Mouse (Mus musculus) heart, embryonic 14.5 days (tissue): ENCODE measurements at regions not wholly inside any gene's neighbourhood (a gene's known extent, or its start where the extent isn't known, plus 50 kb on each side); places are given as distances from the start of the nearest gene placed in this dataset.
"Not testable (repeated sequence)": the region's sequence is repeated elsewhere in the genome, so short reads cannot be mapped to it uniquely, and the experiment has no call there.

Experiments
- ATAC-seq: fragments of 200-750 bp; cut with Nextera tagmentation; 2 replicates; pipeline ENCODE4 v1.8.0; 2017; ENCODE audit warnings: low read depth, moderate TSS enrichment; ENCODE audit not compliant: insufficient number of reproducible peaks, insufficient read depth, low FRiP score
- H3K27ac ChIP-seq, 2 experiments: fragments of 200-500 bp in 1 of 2; fragments of 300-500 bp in 1 of 2; sonication (generic) in 1 of 2; replicated peaks in 1 of 2; 2 replicates each; pipeline ENCODE4 v1.5.1; 2012 to 2014; ENCODE audit warnings: low read depth in 2 of 2, low read length in 2 of 2, control low read depth in 1 of 2, mild to moderate bottlenecking in 1 of 2, mixed read lengths in 1 of 2; ENCODE audit not compliant: control insufficient read depth in 1 of 2, insufficient read depth in 1 of 2
- H3K27me3 ChIP-seq: fragments of 300-500 bp; sonication (generic); 2 replicates; pipeline ENCODE4 v1.6.1; 2014; ENCODE audit warnings: mild to moderate bottlenecking, low read length, control low read depth; ENCODE audit not compliant: control insufficient read depth, insufficient read depth
- H3K36me3 ChIP-seq: fragments of 300-500 bp; sonication (generic); 2 replicates; pipeline ENCODE4 v1.6.1; 2014; ENCODE audit warnings: mild to moderate bottlenecking, control low read depth, low read length, mixed read lengths; ENCODE audit not compliant: control insufficient read depth, insufficient read depth
- H3K4me1 ChIP-seq, 2 experiments: fragments of 200-500 bp in 1 of 2; fragments of 300-500 bp in 1 of 2; sonication (generic) in 1 of 2; 2 replicates each; pipeline ENCODE4 v1.6.1; 2012 to 2014; ENCODE audit warnings: low read length in 2 of 2, control low read depth in 1 of 2, mixed read lengths in 1 of 2; ENCODE audit not compliant: control insufficient read depth in 2 of 2, insufficient read depth in 2 of 2
- H3K4me2 ChIP-seq: fragments of 300-500 bp; sonication (generic); 2 replicates; pipeline ENCODE4 v1.6.1; 2014; ENCODE audit warnings: mild to moderate bottlenecking, low read length
- H3K4me3 ChIP-seq, 2 experiments: fragments of 200-500 bp in 1 of 2; fragments of 300-500 bp in 1 of 2; sonication (generic) in 1 of 2; 2 replicates each; pipeline ENCODE4 v1.5.1; 2012 to 2014; ENCODE audit warnings: low read length in 2 of 2, mild to moderate bottlenecking in 2 of 2, control low read depth in 1 of 2, low read depth in 1 of 2, moderate library complexity in 1 of 2; ENCODE audit not compliant: control insufficient read depth in 1 of 2, insufficient read depth in 1 of 2
- H3K9ac ChIP-seq: fragments of 300-500 bp; sonication (generic); 2 replicates; pipeline ENCODE4 v1.6.1; 2014; ENCODE audit warnings: mild to moderate bottlenecking, low read length
- H3K9me3 ChIP-seq: fragments of 300-500 bp; sonication (generic); 2 replicates; pipeline ENCODE4 v1.6.1; 2016; ENCODE audit warnings: low read length, control low read depth; ENCODE audit not compliant: control insufficient read depth
- WGBS: fragments of 180-500 bp; shearing (Covaris S2); extraction: QIAGEN DNeasy Blood & Tissue Kit; methylation state at CpG from one replicate; pipeline ENCODE4 v1.1.7; 2014; 5-methylcytosine and 5-hydroxymethylcytosine counted together

DNA sequence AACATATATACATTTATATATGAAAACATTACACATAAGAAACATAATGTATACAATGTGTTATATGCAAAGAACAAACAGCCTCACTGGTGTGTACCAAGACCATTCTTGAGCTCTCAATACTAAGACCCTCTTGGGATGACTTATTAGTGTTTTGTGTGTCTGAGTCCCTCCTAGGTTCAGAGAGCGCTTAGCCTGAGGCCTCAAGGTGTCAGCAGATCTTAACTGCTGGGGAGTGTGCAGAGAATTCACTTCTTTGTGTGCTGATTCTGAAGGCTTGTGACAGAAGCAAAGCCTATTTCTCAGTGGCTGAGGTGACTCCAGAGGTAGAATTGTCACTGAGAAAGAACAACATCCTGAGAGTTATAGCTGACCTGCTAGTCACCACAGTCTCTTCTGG is 505.7 kb upstream of the Olfr1507 start:
- H3K4me3 ChIP-seq, H3K36me3 ChIP-seq, H3K9me3 ChIP-seq, H3K27me3 ChIP-seq, H3K4me2 ChIP-seq, H3K9ac ChIP-seq, H3K27ac ChIP-seq, ATAC-seq, H3K4me1 ChIP-seq: not testable (repeated sequence)
- 78% methylated on average over 1 of the region's 1 CpGs for WGBS

DNA sequence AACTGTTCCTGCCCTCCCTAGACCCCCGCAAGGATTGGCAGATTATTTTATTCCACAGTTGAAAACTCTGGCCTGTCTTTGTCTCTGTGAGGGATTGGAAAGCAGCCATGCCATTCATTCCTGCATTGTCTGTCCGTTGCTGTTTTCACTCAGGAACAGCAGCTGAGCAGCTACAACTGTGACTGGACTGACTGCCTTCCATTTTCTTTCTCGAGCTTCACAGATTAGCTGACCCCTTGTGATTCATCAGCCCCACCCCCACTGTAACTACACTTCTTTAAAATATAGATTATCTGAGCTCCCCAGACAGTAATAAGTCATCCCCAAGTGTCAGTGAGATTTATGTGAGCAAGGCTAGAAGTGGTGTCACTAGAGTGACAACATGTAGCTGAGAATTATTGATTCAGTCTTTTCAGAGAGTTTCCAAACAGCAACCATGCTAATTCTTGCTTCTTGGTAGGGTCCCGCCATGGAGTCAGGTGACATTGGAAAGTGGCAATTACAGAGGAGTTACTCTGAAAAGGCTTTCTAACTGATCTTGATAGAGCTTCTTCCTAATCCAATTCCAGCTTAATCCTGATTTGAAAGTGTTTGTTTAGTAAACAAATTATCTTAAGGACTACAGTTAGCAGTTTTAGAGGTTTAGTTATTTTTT is 496.7 kb upstream of the Olfr1507 start:
- 44% methylated on average over 1 of the region's 4 CpGs for WGBS
- H3K27me3 ChIP-seq, H3K27ac ChIP-seq, H3K36me3 ChIP-seq, ATAC-seq, H3K4me3 ChIP-seq, H3K4me1 ChIP-seq, H3K9me3 ChIP-seq, H3K4me2 ChIP-seq, H3K9ac ChIP-seq: not testable (repeated sequence)

DNA sequence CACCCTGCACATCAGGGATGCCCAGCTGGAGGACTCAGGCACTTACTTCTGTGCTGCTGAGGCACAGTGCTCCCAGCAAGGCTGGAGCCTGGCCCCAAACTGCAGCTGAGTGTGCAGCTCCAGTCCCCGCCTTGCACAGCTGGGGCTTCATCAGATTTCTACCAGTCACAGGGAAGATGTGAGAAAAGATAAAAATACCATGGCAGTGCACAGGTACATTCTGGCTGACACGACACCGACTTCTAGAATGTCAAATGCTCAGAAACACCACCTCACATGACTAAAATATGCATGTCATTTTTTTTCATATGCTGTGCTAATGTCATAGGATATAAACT is 495.7 kb upstream of the Olfr1507 start:
- not testable (repeated sequence) for H3K9me3 ChIP-seq, H3K9ac ChIP-seq, H3K4me3 ChIP-seq, H3K4me1 ChIP-seq, H3K27me3 ChIP-seq, H3K4me2 ChIP-seq, ATAC-seq, H3K27ac ChIP-seq, H3K36me3 ChIP-seq
- no CpG with 5 or more reads among the region's 3 CpGs for WGBS

DNA sequence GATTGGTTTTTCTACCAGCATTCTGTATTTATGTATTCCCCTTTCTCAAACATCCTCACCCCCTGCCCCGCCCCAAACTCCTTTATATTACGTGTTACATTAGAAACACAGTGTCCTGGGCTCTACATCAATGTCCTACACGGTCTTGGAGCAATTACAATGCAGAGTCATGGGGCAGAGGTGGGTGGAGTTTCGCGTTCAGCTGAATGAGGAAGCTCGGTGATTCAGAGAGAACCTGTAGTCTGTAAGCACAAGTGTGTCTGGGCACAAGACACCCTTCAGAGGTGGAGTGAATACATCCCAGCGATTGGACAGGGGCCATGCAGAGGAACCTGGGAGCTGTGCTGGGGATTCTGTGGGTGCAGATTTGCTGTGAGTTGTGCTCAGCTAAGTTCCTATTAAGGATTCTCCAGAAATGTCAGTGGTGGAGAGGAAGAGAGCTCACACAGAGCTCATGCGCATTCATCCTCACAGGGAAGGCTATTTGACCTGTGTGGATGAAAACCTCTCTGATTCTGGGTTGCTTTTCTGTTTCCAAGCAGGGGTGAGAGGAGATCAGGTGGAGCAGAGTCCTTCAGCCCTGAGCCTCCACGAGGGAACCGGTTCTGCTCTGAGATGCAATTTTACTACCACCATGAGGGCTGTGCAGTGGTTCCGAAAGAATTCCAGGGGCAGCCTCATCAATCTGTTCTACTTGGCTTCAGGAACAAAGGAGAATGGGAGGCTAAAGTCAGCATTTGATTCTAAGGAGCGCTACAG is 495.2 kb upstream of the Olfr1507 start:
- H3K27ac ChIP-seq, H3K27me3 ChIP-seq, H3K4me1 ChIP-seq, H3K36me3 ChIP-seq, H3K9me3 ChIP-seq, H3K4me3 ChIP-seq, ATAC-seq, H3K4me2 ChIP-seq, H3K9ac ChIP-seq: not testable (repeated sequence)
- WGBS: no CpG with 5 or more reads among the region's 12 CpGs

DNA sequence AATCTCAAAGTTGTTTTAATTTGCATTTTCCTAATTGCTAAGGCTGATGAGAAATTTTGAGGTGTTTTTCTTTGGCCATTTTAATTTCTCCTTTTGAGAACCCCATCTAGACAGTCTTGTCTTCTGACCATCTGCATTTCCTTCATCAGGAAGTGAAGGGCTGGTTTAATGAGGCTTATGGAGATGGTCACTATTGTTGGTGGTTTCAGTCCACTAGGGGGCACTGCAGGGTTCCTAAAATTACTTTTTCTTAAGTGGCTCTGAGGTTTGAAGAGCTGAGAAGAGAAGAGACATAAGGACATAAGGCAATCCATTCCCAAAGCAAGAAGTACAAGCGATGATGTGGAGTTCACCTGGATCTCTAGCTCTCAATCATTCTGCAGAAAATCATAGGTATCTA is 494.4 kb upstream of the Olfr1507 start:
- H3K9ac ChIP-seq, H3K4me3 ChIP-seq, H3K27me3 ChIP-seq, H3K4me2 ChIP-seq, H3K36me3 ChIP-seq, H3K9me3 ChIP-seq, H3K4me1 ChIP-seq, ATAC-seq, H3K27ac ChIP-seq: not testable (repeated sequence)
- 68% methylated on average over 1 of the region's 1 CpGs for WGBS

DNA sequence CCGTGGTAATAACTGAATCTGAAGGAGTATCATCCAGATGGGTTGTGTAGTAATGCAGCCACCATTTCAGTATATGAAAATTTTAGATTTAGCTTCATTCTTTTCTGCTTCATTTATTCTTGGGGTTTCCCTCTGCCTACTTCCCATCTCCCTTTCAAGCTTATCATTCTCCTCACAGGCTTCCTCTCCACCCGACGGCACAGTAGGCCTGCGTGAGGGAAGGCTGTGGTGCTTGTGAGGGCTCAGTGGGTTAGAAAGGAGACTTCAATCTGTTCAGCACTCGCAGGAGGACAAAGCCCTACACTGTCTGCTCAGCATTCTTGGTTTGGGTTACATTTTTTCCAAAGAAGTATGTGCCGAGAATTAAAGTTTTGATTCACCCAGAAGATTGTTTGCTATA is 493.0 kb upstream of the Olfr1507 start:
- not testable (repeated sequence) for H3K9ac ChIP-seq
- WGBS: no CpG with 5 or more reads among the region's 6 CpGs

DNA sequence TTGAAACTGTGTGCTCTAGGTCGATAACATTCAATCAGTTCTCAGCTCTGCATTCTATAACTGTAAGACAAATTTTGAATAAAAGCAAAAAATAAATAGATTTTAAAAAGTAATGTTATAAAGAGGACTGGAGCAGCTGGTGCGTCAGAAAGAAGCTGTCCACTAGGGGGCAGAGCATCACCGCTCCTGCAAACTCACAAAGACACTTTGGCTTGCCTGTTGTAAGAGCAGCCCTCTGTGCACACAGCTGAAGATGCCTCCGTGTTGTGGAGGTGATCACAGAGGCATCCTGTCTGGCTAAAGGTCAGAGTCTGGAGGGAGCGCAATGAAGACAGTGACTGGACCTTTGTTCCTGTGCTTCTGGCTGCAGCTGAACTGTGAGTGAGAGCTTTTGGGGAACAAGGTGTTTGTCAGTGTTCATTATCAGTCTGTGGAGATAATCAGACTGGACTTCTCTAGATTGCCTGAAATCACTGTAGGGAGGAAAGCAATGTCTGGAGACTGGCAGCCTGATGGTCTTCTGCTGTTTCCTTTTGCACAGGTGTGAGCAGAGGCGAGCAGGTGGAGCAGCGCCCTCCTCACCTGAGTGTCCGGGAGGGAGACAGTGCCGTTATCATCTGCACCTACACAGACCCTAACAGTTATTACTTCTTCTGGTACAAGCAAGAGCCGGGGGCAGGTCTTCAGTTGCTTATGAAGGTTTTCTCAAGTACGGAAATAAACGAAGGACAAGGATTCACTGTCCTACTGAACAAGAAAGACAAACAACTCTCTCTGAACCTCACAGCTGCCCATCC is 476.9 kb upstream of the Olfr1507 start:
- not testable (repeated sequence) for H3K4me2 ChIP-seq

More for the DNA sequence above, 493.0 kb upstream of the Olfr1507 start:
- H3K4me1 ChIP-seq, H3K4me3 ChIP-seq, H3K9me3 ChIP-seq, H3K4me2 ChIP-seq, H3K36me3 ChIP-seq, ATAC-seq, H3K27ac ChIP-seq, H3K27me3 ChIP-seq: not testable (repeated sequence)

More for the DNA sequence above, 476.9 kb upstream of the Olfr1507 start:
- not testable (repeated sequence) for H3K4me3 ChIP-seq, H3K27ac ChIP-seq, H3K9me3 ChIP-seq, H3K4me1 ChIP-seq, H3K36me3 ChIP-seq, H3K27me3 ChIP-seq, H3K9ac ChIP-seq, ATAC-seq
- no CpG with 5 or more reads among the region's 12 CpGs for WGBS
